Mouse (Mus musculus) lung, postnatal 14 days (tissue): ENCODE results near the gene Ddah1.

Experiments
- DNase-seq: peaks from one replicate; pipeline ENCODE4 v3.0.0; 2021

Ddah1 gene

DNA sequence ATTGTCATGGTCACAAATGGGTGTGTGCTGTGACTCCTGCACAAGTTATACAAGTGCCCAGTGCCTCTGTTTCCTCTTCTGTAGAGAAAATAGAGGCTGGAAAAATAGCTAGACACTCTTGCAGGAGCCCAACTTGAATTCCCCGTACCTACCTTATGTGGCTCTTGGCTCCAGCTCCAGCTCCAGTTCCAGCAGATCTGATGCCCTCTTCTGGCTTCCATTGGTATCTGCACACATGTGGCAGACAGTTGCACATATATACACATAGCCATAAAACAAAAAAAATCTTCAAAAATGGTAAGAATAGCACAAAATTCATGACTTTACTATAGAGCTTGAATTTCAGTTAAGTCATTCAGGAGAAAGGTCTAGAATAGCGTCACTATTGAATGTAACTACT is 62.5 kb downstream of the Ddah1 start:
- DNase-seq: no peak

GRCm38 (mm10) chr3:145822201-145822600 is 63.7 kb downstream of the Ddah1 start:
- DNase-seq: no peak

GRCm38 (mm10) chr3:145823661-145824060 is 65.2 kb downstream of the Ddah1 start:
- DNase-seq: no peak

- DNase-seq: no peak
These were observed 67.1 kb downstream of the Ddah1 start for GRCm38 (mm10) chr3:145825416-145826055.

DNA sequence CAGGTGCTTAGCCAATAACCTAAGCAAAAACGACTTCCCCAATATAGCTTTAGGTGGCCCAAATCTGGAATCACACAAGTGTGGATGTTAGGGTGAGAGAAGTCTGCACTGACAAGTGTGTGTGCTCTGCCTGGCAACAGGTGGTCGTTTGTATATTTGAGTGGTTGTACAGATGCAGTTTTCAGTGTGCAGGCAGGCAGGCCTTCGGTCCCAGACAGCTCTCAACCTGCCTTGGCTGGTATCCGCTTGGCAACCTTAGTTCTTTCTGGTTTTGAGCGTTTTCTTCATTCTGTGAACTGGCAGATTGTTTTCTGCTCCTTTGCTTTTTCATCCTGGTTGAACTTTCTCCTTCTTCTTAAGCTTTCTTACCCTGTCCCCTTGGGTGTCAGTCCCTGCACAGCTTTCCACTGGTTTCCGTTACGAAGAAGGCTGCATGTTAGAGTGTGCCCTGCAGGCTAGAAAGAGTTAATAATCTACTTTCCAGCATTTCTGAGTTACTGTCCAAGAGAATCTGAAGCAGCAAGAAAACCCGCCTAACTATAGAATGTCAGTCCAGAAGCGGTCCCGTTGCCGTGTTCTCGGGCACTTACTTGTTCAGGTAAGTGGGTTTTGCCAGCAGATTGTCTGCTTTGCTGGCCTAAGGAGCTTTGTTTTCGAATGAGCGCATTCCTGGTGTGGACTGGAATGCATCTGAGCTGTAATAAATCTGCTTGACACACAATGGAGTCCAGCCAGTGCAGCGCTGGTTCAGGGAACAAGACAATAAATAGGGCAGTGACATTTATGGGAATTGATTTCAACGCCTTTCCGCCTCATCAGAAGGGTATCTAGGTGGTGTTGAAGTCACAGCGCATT is 68.9 kb downstream of the Ddah1 start:
- peak; percentile 58 for DNase-seq

DNA sequence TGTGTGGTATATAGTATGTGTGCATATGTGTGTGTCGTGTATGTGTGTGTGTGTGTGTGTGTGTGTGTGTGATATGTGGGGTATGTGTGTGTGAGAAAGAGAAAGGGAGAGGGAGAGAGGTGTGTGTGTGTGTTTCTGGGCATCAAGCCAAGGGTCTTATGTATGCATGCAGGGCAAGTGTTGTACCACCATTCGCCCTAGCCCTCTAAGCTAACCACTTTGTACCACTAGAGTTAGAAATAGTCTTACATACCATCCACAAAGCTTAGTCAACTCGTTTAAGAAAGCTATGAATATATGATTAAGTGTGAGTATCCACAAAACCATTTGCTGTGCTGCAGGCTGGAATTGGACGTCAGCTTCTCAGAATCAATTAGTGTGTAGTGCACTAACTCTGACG is 70.4 kb downstream of the Ddah1 start:
- DNase-seq: no peak

- no peak for DNase-seq
These were observed 75.6 kb downstream of the Ddah1 start for GRCm38 (mm10) chr3:145833948-145834538.

DNA sequence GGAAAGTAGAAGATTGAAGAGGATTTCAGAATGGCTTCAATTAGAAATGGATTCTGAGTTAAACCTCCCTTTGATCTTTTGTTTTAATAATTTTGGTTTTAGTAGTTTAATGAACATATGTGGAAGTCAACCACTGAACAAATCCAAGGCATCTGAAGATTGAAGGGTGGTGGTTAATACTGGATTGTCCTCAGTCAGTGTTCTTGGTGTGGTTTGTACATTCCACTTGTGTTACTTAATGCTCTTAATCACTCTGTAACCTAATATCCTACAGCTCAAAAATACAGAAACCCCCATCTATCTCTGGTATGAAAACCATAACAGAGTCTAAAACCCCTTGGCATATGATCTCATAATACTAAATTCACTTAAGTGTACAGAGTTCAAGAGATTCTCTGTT is 79.8 kb downstream of the Ddah1 start:
- DNase-seq: no peak

GRCm38 (mm10) chr3:145841961-145842710 is 83.7 kb downstream of the Ddah1 start:
- DNase-seq: no peak

- no peak for DNase-seq
These were observed 85.4 kb downstream of the Ddah1 start for GRCm38 (mm10) chr3:145843836-145844235.

GRCm38 (mm10) chr3:145844891-145845290 is 86.4 kb downstream of the Ddah1 start:
- no peak for DNase-seq

GRCm38 (mm10) chr3:145846255-145846654 is 87.8 kb downstream of the Ddah1 start:
- no peak for DNase-seq

DNA sequence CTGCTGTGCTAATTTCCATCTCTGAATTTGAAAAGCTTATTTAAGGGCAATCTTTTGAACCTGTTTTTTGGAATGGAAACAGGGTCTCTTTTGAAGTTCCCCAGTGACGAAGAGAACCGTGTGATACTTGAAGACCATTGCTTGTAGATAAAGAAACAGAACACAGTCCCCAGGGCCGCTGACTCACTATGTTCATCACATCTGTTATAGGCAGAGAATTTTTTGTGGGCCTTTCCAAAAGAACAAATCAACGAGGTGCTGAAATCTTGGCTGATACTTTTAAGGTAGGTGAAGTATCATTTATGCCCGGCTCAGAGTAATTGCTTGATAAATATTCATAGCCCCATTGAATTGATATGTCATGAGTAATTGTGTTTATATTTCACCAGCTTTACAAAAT is 93.6 kb downstream of the Ddah1 start:
- no peak for DNase-seq

- DNase-seq: no peak
These were observed 94.3 kb downstream of the Ddah1 start for GRCm38 (mm10) chr3:145852800-145853199.

DNA sequence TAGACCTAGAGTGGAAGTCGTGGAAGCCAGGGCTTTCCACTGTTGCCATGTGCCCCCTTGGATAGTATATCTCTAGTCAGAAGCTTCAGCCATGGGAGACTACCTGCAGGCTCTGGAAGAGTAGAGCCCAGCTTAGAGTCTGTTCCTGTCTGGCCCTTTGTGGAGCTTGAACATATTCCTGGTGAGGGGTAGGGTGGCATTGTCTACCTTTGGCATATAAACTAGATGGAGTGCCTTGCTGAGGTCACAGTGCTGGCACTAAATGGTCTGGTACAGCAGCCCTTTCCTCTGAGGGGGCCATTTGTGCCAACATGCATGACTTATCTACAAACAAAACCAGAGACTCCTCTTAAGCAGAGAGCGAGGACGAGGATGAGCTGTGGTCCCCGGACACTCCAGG is 95.2 kb downstream of the Ddah1 start:
- no peak for DNase-seq

- DNase-seq: no peak
These were observed 96.0 kb downstream of the Ddah1 start for GRCm38 (mm10) chr3:145854427-145854826.

- no peak for DNase-seq
These were observed 96.8 kb downstream of the Ddah1 start for GRCm38 (mm10) chr3:145855299-145855698.

DNA sequence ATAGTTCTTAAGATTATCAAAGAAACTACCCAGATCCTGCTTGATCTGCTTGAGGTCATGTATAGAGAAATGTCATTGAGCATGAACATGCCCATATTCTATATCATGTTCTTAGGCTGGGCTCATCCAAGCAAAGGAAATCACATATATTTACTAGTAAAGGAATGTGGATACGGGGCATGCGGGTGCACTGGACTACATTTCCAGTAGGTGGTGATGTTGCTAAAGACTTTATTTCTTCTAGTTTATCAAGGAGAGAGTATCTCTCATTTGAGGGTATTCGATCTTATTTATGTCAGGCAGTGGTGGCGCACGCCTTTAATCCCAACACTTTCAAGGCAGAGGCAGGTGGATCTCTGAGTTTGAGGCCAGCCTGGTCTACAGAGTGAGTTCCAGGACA is 99.9 kb downstream of the Ddah1 start:
- no peak for DNase-seq

GRCm38 (mm10) chr3:145862521-145862920 is 104.0 kb downstream of the Ddah1 start:
- DNase-seq: no peak

DNA sequence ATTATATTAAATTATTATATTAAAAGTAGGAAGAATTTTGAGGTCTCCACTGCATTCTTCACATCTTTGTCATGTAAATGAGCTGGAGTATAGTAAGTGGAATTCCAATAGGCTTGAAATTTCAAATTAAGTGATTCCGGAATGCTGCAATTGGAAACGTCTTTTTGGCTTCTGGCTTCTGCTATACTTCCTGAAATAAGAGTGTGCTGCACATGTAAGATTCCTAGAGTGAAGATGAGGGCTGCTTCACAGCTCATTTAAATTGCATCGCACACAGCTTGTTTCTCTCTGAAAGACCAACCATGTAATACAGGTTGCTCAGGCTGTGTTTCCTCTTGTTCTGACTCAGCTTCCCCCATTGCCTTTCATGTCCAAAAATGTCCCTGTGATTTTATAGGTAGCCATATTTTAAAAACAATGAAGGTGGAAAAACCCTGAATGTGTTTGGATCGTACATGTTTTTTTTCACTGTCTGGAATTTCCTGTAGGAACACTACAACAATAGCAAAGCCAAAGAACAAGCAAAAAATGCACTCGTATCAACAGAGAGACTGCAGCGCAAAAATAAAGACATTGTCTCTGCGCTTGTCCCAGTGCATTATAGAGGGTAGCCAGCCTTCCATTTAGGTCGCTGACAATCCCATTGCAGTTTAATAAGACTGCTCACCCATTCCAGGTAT is 105.7 kb downstream of the Ddah1 start:
- DNase-seq: no peak

- DNase-seq: peak; percentile 21
These were observed 106.3 kb downstream of the Ddah1 start for GRCm38 (mm10) chr3:145864713-145865233.

- no peak for DNase-seq
These were observed 114.2 kb downstream of the Ddah1 start for GRCm38 (mm10) chr3:145872680-145873079.
